Mouse (Mus musculus): ENCODE results near the gene Utrn. TPM values are rescaled to one million over a fixed set of nuclear protein-coding genes. Genes with fewer than 3 reads are reported as not detected.

The Utrn gene
- polyA plus RNA-seq, 1 experiment from 2014 or later: 75.8 TPM

DNA sequence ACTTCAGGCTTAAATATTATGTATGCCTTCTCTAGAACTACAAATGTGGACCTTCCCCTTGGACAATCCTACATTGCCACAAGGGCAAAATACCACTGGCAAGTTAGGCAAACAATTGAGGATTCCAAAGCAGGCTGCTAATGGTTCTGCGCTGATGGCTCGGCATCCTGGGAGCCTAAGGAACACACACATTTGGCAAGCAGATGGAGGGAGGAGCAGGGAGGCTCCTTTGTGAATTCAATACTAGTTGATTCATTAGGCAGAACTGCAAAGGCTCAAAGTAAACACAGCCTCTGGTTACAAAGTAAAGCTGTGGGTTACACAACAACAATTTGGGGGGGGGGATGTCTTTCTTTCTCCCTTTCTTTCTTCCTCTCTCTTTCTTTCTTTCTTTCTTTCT is 401.6 kb downstream of the Utrn start:
- peak; percentile 60; the same call in 1 of the 2 replicates for ATAC-seq (ENCODE audit: low read depth)
- H3K9me3 ChIP-seq (ENCODE audit: control insufficient read depth, low read length): no peaks in the 10 kb centered on the region
- H3K4me1 ChIP-seq (replicated peaks; ENCODE audit: control insufficient read depth, insufficient read depth, low read length): no peaks in the 10 kb centered on the region; the same call in 1 of the 2 replicates
- WGBS: 16% methylated on average over 2 of the region's 2 CpGs
- no peak overlapping the region for H3K4me2 ChIP-seq (ENCODE audit: low read depth, low read length)
- no peak overlapping the region for H3K4me3 ChIP-seq (ENCODE audit: low read length)
- H3K36me3 ChIP-seq (ENCODE audit: control insufficient read depth, insufficient read depth, low read length): peaks cover 5% of the 10 kb centered on the region; the same call in 1 of the 2 replicates
- H3K27me3 ChIP-seq (ENCODE audit: control insufficient read depth, insufficient read depth, low read depth, low read length): no peaks in the 10 kb centered on the region
- no peak overlapping the region for H3K9ac ChIP-seq (ENCODE audit: low read length)
- no peak overlapping the region for H3K27ac ChIP-seq (ENCODE audit: low read length)

DNA sequence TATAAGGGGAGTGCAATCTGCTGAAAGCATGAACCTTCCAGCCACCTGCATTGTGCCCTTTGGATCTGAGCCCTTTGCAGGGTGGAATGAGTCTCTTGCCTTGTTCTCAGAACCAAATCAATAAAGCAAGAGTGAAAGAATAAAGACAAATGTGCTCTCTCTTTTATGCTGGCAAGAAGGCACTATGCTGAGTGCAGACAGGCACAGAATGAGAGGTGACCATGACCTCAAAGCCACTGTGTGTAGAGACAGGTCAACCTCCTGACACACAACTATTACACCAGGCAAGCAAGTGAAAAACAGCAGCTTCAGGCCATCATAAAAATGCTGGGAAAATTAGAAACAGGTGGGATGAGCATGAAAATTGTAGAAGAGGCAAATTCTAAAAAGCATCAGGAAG is 408.2 kb downstream of the Utrn start:
- no peak for ATAC-seq (ENCODE audit: low read depth)
- H3K4me1 ChIP-seq (replicated peaks; ENCODE audit: control insufficient read depth, insufficient read depth, low read length): no peaks in the 10 kb centered on the region
- H3K27me3 ChIP-seq (ENCODE audit: control insufficient read depth, insufficient read depth, low read depth, low read length): no peaks in the 10 kb centered on the region
- H3K9ac ChIP-seq (ENCODE audit: low read length): no peak overlapping the region
- H3K36me3 ChIP-seq (ENCODE audit: control insufficient read depth, insufficient read depth, low read length): 0 out of 2 replicates have a peak, but pooled peaks cover 8% of the 10 kb centered on the region
- no peak overlapping the region for H3K4me3 ChIP-seq (ENCODE audit: low read length)
- H3K27ac ChIP-seq (ENCODE audit: low read length): no peak overlapping the region
- H3K4me2 ChIP-seq (ENCODE audit: low read depth, low read length): no peak overlapping the region
- no peaks in the 10 kb centered on the region for H3K9me3 ChIP-seq (ENCODE audit: control insufficient read depth, low read length)

DNA sequence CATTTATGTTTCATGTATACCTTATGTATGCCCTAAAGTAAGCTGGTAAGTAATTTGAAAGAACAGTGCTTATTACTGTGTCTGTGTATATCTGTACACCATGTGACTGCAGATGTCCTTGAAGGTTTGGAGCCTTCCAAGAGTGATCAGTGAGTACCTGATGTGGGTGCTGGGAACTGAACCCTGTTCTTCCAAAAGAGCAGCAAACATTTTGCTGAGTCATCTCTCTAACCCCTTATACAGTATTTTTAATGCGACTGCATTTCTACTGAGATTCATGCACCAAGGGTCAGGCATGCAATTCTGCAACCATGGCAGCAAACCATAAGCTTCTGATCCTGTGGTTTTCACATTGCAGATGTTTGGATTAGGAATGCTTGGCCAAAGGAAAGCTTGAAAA is 412.3 kb downstream of the Utrn start:
- no peaks in the 10 kb centered on the region for H3K4me1 ChIP-seq (replicated peaks; ENCODE audit: control insufficient read depth, insufficient read depth, low read length)
- H3K4me2 ChIP-seq (ENCODE audit: low read depth, low read length): no peak overlapping the region
- no peaks in the 10 kb centered on the region for H3K27me3 ChIP-seq (ENCODE audit: control insufficient read depth, insufficient read depth, low read depth, low read length)
- H3K4me3 ChIP-seq (ENCODE audit: low read length): no peak overlapping the region
- 0 out of 2 replicates have a peak, but pooled peaks cover 5% of the 10 kb centered on the region for H3K36me3 ChIP-seq (ENCODE audit: control insufficient read depth, insufficient read depth, low read length)
- H3K9ac ChIP-seq (ENCODE audit: low read length): no peak overlapping the region
- no peaks in the 10 kb centered on the region for H3K9me3 ChIP-seq (ENCODE audit: control insufficient read depth, low read length)
- no peak overlapping the region for H3K27ac ChIP-seq (ENCODE audit: low read length)
- WGBS: 84% methylated on average over 1 of the region's 1 CpGs
- ATAC-seq (ENCODE audit: low read depth): no peak

DNA sequence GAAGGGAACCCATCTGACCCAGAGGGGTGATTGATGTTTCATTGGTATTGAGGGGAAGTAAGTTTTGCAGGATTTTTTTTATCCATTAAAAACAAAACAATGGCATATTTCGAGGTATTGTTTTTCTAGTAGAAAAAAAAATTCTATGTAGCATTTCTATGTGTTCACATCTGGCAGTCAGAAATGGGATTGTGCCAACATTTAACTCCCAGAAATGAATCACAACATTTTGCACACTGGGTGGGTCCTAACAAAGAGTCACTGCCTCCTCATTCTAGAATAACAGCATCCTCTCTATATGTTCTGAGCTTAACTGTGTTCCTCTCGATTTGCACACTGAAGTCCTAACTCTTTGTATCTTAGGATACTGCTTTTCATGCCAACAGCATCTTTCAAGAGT is 416.5 kb downstream of the Utrn start:
- Histone ChIP-seq H3K27ac (ENCODE audit: low read length) (no peak overlapping the region), H3K4me3 (ENCODE audit: low read length) (no peak overlapping the region), H3K9me3 (ENCODE audit: control insufficient read depth, low read length) (no peaks in the 10 kb centered on the region), H3K36me3 (ENCODE audit: control insufficient read depth, insufficient read depth, low read length) (0 out of 2 replicates have a peak, but pooled peaks cover 5% of the 10 kb centered on the region), H3K27me3 (ENCODE audit: control insufficient read depth, insufficient read depth, low read depth, low read length) (no peaks in the 10 kb centered on the region), H3K4me2 (ENCODE audit: low read depth, low read length) (no peak overlapping the region), H3K9ac (ENCODE audit: low read length) (no peak overlapping the region), H3K4me1 (replicated peaks; ENCODE audit: control insufficient read depth, insufficient read depth, low read length) (no peaks in the 10 kb centered on the region)
- ATAC-seq (ENCODE audit: low read depth): no peak
- 84% methylated on average over 2 of the region's 2 CpGs for WGBS

DNA sequence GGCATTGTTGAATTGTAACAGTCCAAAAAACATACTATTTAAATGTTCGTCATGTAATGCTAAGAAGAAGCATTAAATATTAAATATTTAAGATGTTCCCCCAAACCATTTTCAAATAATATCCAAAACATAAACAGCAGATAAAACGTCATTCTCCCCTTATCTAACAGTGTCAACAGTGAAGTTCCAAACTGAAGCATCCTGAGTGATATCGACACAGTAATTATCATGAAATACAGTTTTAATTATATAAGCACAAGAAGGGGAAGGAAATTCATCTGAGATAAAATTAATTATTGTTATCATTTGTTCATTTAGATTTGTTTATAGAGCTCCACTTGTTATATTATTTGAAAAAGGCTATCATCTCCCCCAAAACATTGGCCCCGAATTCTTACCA is 425.0 kb downstream of the Utrn start:
- Histone ChIP-seq H3K27ac (ENCODE audit: low read length) (no peak overlapping the region), H3K36me3 (ENCODE audit: control insufficient read depth, insufficient read depth, low read length) (peaks cover 12% of the 10 kb centered on the region), H3K4me2 (ENCODE audit: low read depth, low read length) (no peak overlapping the region), H3K4me1 (replicated peaks; ENCODE audit: control insufficient read depth, insufficient read depth, low read length) (no peaks in the 10 kb centered on the region), H3K27me3 (ENCODE audit: control insufficient read depth, insufficient read depth, low read depth, low read length) (no peaks in the 10 kb centered on the region), H3K4me3 (ENCODE audit: low read length) (no peak overlapping the region), H3K9ac (ENCODE audit: low read length) (no peak overlapping the region), H3K9me3 (ENCODE audit: control insufficient read depth, low read length) (no peaks in the 10 kb centered on the region)
- WGBS: 64% methylated on average over 4 of the region's 4 CpGs
- ATAC-seq (ENCODE audit: low read depth): no peak

DNA sequence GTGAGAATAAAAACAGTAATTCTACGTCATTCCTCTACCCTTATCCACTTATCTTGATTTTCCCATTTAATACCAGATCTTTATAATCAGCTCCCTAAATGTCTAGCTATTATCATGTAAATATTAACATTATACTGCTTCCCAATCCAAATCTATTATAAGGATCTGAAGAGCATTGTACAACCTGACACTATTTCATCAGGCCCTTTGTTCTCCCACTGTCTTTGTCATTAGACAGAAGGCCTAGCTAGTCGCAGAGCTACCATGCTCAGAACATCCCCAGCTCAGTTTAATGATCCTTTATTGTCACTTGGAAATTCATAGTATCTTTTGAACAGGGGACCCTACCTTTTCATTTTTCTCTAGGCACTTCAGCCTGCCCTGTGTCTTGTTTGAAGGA is 436.0 kb downstream of the Utrn start:
- Histone ChIP-seq H3K9me3 (ENCODE audit: control insufficient read depth, low read length) (no peaks in the 10 kb centered on the region), H3K4me1 (replicated peaks; ENCODE audit: control insufficient read depth, insufficient read depth, low read length) (no peaks in the 10 kb centered on the region), H3K4me3 (ENCODE audit: low read length) (no peak overlapping the region), H3K36me3 (ENCODE audit: control insufficient read depth, insufficient read depth, low read length) (no peaks in the 10 kb centered on the region), H3K9ac (ENCODE audit: low read length) (no peak overlapping the region), H3K27me3 (ENCODE audit: control insufficient read depth, insufficient read depth, low read depth, low read length) (no peaks in the 10 kb centered on the region), H3K27ac (ENCODE audit: low read length) (no peak overlapping the region), H3K4me2 (ENCODE audit: low read depth, low read length) (no peak overlapping the region)
- no peak for ATAC-seq (ENCODE audit: low read depth)
- 78% methylated on average over 2 of the region's 2 CpGs for WGBS

DNA sequence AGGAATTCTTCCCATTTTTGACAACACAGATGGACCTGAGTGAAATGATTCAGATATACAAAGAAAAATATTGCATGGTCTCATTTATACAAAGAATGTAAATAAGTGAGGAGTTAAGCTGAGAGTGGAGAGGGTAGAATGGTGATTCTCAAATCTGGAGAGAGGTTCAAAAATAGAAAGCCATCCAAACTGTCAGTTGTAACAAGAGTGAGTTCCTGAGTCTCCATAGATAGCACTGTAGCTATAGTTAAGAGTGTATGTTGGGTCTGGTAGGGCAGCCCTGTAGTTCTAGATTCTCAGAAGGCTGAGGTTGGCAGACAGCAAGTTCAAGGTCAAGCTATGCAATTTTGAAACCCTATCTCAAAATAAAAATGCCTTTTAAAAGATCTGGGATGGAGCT is 438.8 kb downstream of the Utrn start:
- no peak overlapping the region for H3K27ac ChIP-seq (ENCODE audit: low read length)
- no peak overlapping the region for H3K4me3 ChIP-seq (ENCODE audit: low read length)
- H3K9me3 ChIP-seq (ENCODE audit: control insufficient read depth, low read length): no peaks in the 10 kb centered on the region
- H3K4me1 ChIP-seq (replicated peaks; ENCODE audit: control insufficient read depth, insufficient read depth, low read length): no peaks in the 10 kb centered on the region
- H3K27me3 ChIP-seq (ENCODE audit: control insufficient read depth, insufficient read depth, low read depth, low read length): no peaks in the 10 kb centered on the region
- H3K36me3 ChIP-seq (ENCODE audit: control insufficient read depth, insufficient read depth, low read length): no peaks in the 10 kb centered on the region
- no peak for ATAC-seq (ENCODE audit: low read depth)
- no peak overlapping the region for H3K4me2 ChIP-seq (ENCODE audit: low read depth, low read length)
- H3K9ac ChIP-seq (ENCODE audit: low read length): no peak overlapping the region

DNA sequence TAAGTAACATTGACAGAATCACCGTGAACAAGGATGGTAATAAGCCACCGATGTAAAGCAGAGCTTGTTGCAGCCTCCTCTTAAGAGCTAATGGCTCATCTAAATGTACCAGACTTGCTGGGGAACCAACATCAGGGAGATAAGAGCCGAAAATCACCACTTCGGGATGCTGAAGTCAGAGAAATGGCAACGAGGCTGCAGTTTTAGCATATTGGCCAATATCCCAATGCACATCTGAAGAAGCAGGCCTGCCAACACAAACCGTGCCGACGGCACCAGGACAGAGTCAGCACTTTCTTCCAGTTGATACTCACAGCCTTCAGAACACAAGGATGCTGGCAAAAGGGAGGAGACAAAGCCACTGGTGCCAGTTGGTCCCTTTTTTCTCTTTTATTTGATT is 442.3 kb downstream of the Utrn start:
- Histone ChIP-seq H3K36me3 (ENCODE audit: control insufficient read depth, insufficient read depth, low read length) (no peaks in the 10 kb centered on the region), H3K9me3 (ENCODE audit: control insufficient read depth, low read length) (no peaks in the 10 kb centered on the region), H3K27me3 (ENCODE audit: control insufficient read depth, insufficient read depth, low read depth, low read length) (no peaks in the 10 kb centered on the region), H3K4me2 (ENCODE audit: low read depth, low read length) (no peak overlapping the region), H3K4me3 (ENCODE audit: low read length) (no peak overlapping the region), H3K9ac (ENCODE audit: low read length) (no peak overlapping the region), H3K4me1 (replicated peaks; ENCODE audit: control insufficient read depth, insufficient read depth, low read length) (no peaks in the 10 kb centered on the region), H3K27ac (ENCODE audit: low read length) (no peak overlapping the region)
- 71% methylated on average over 8 of the region's 8 CpGs for WGBS
- ATAC-seq (ENCODE audit: low read depth): no peak

DNA sequence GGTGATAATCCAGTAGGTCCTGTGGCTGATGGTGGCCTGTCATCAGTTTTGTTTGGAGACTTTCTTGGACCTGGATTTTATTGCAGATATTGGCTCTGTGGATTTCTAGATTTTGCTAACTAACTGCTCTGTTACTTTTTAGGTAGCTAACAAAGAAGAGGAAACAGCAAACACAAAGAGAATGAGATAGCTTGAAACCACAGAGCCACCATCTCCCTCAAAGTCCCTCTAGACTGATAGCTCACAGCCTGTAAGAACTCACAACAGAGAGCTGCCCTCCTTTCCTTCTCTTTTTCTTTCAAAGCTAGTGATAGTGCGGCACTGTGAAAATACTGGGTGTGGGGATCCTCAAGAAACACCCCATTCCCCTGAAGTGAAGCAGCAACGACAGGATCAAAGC is 444.2 kb downstream of the Utrn start:
- H3K4me3 ChIP-seq (ENCODE audit: low read length): no peak overlapping the region
- no peaks in the 10 kb centered on the region for H3K9me3 ChIP-seq (ENCODE audit: control insufficient read depth, low read length)
- ATAC-seq (ENCODE audit: low read depth): no peak
- no peak overlapping the region for H3K4me2 ChIP-seq (ENCODE audit: low read depth, low read length)
- 70% methylated on average over 2 of the region's 2 CpGs for WGBS
- no peak overlapping the region for H3K27ac ChIP-seq (ENCODE audit: low read length)
- no peak overlapping the region for H3K9ac ChIP-seq (ENCODE audit: low read length)
- no peaks in the 10 kb centered on the region for H3K27me3 ChIP-seq (ENCODE audit: control insufficient read depth, insufficient read depth, low read depth, low read length)
- no peaks in the 10 kb centered on the region for H3K36me3 ChIP-seq (ENCODE audit: control insufficient read depth, insufficient read depth, low read length)
- no peaks in the 10 kb centered on the region for H3K4me1 ChIP-seq (replicated peaks; ENCODE audit: control insufficient read depth, insufficient read depth, low read length)

DNA sequence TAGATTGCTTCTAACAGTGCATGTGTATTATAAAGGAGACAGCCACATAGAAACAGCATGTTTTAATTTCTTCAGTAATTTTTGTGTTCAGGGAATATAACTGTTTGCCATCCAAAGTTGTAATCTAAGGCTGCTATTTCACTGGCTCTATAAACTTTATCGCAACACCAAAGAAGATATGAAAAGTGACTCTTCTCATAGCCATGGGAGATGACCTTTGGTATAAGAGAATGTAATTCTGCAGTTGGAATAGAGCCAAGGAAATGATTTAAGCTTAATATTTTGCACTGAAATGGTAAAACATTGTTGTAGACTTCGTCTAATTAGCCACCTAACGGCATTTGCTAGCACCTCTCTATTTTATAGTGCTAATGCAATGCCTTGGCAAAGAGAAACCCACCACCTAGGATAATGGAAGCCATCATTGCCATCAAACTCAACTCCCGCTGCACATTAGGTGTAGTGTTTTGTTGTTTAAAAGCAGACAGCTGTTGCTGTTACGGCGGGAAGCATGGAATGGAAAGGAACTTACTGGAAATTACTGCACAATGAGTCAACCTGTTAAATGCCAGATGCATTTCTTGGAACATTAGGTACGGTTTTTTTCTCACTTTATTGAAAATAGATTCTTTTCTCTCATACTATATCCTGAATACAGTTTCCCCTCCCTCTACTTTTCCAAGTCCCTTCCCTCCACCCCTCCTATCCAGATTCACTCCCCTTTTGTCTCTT is 445.0 kb downstream of the Utrn start:
- no peak overlapping the region for H3K4me3 ChIP-seq (ENCODE audit: low read length)
- no peaks in the 10 kb centered on the region for H3K9me3 ChIP-seq (ENCODE audit: control insufficient read depth, low read length)
- H3K4me2 ChIP-seq (ENCODE audit: low read depth, low read length): no peak overlapping the region
- H3K4me1 ChIP-seq (replicated peaks; ENCODE audit: control insufficient read depth, insufficient read depth, low read length): no peaks in the 10 kb centered on the region
- H3K27ac ChIP-seq (ENCODE audit: low read length): no peak overlapping the region
- WGBS: 88% methylated on average over 7 of the region's 7 CpGs
- no peak overlapping the region for H3K9ac ChIP-seq (ENCODE audit: low read length)
- no peak for ATAC-seq (ENCODE audit: low read depth)
- H3K27me3 ChIP-seq (ENCODE audit: control insufficient read depth, insufficient read depth, low read depth, low read length): no peaks in the 10 kb centered on the region
- no peaks in the 10 kb centered on the region for H3K36me3 ChIP-seq (ENCODE audit: control insufficient read depth, insufficient read depth, low read length)

Measured in lung, embryonic 16.5 days (tissue).